Mouse (Mus musculus): Measurements from ENCODE around the gene Lrrc20.

Lrrc20 gene

GRCm38 (mm10) chr10:61518320-61518719 is 42.7 kb downstream of the Lrrc20 start:
- no peak for DNase-seq

- no peak for DNase-seq
Observed at GRCm38 (mm10) chr10:61519491-61519890, 43.9 kb downstream of the Lrrc20 start.

- DNase-seq: no peak
Observed at GRCm38 (mm10) chr10:61520714-61521113, 45.1 kb downstream of the Lrrc20 start.

- DNase-seq: no peak
Observed at GRCm38 (mm10) chr10:61530936-61531335, 55.3 kb downstream of the Lrrc20 start.

GRCm38 (mm10) chr10:61533285-61533684 is 57.7 kb downstream of the Lrrc20 start:
- no peak for DNase-seq

GRCm38 (mm10) chr10:61534371-61535101 is 58.9 kb downstream of the Lrrc20 start:
- DNase-seq: no peak

GRCm38 (mm10) chr10:61535441-61535840 is 59.8 kb downstream of the Lrrc20 start:
- no peak for DNase-seq

- peak; percentile 36 for DNase-seq
Observed at GRCm38 (mm10) chr10:61536130-61537035, 60.8 kb downstream of the Lrrc20 start.

- no peak for DNase-seq
Observed at GRCm38 (mm10) chr10:61537036-61537380, 61.4 kb downstream of the Lrrc20 start.

GRCm38 (mm10) chr10:61538446-61538845 is 62.8 kb downstream of the Lrrc20 start:
- no peak for DNase-seq

- no peak for DNase-seq
Observed at GRCm38 (mm10) chr10:61544127-61544862, 68.7 kb downstream of the Lrrc20 start.

GRCm38 (mm10) chr10:61544863-61545240 is 69.3 kb downstream of the Lrrc20 start:
- DNase-seq: no peak

- DNase-seq: peak; percentile 34
Observed at GRCm38 (mm10) chr10:61550106-61550505, 74.5 kb downstream of the Lrrc20 start.

- DNase-seq: no peak
Observed at GRCm38 (mm10) chr10:61555155-61555554, 79.6 kb downstream of the Lrrc20 start.

GRCm38 (mm10) chr10:61558631-61559030 is 83.0 kb downstream of the Lrrc20 start:
- DNase-seq: no peak

- DNase-seq: no peak
Observed at GRCm38 (mm10) chr10:61559544-61559943, 83.9 kb downstream of the Lrrc20 start.

GRCm38 (mm10) chr10:61563550-61563949 is 87.9 kb downstream of the Lrrc20 start:
- no peak for DNase-seq

GRCm38 (mm10) chr10:61564408-61564807 is 88.8 kb downstream of the Lrrc20 start:
- DNase-seq: no peak

- DNase-seq: no peak
Observed at GRCm38 (mm10) chr10:61570181-61570580, 94.6 kb downstream of the Lrrc20 start.

- DNase-seq: no peak
Observed at GRCm38 (mm10) chr10:61572126-61572525, 96.5 kb downstream of the Lrrc20 start.

- DNase-seq: no peak
Observed at GRCm38 (mm10) chr10:61576120-61576767, 100.6 kb downstream of the Lrrc20 start.

- DNase-seq: no peak
Observed at GRCm38 (mm10) chr10:61587241-61587849, 111.7 kb downstream of the Lrrc20 start.

Measured in cerebellum, adult 8-10 months (tissue).